Mouse (Mus musculus): ENCODE measurements at regions not wholly inside any gene's neighbourhood (a gene's known extent, or its start where the extent isn't known, plus 50 kb on each side); places are given as distances from the start of the nearest gene placed in this dataset.

GRCm38 (mm10) chr9:120811522-120811921 lies 117.5 kb upstream of the Ctnnb1 start:
- DNase-seq (ENCODE audit: low spot score) = no peak

- DNase-seq (ENCODE audit: low spot score) = no peak
Measured at GRCm38 (mm10) chr9:120812667-120813210, 116.3 kb upstream of the Ctnnb1 start.

GRCm38 (mm10) chr9:120814286-120814685 lies 114.7 kb upstream of the Ctnnb1 start:
- DNase-seq (ENCODE audit: low spot score) = no peak

GRCm38 (mm10) chr9:120818726-120819317 lies 110.2 kb upstream of the Ctnnb1 start:
- DNase-seq (ENCODE audit: low spot score) = peak; percentile 27

GRCm38 (mm10) chr9:120820892-120821291 lies 108.1 kb upstream of the Ctnnb1 start:
- DNase-seq (ENCODE audit: low spot score) = no peak

- no peak for DNase-seq (ENCODE audit: low spot score)
Measured at GRCm38 (mm10) chr9:120823397-120823796, 105.6 kb upstream of the Ctnnb1 start.

- DNase-seq (ENCODE audit: low spot score) = no peak
Measured at GRCm38 (mm10) chr9:120826266-120826665, 102.8 kb upstream of the Ctnnb1 start.

- no peak for DNase-seq (ENCODE audit: low spot score)
Measured at GRCm38 (mm10) chr9:120830526-120830925, 98.5 kb upstream of the Ctnnb1 start.

GRCm38 (mm10) chr9:120834166-120834565 lies 94.8 kb upstream of the Ctnnb1 start:
- no peak for DNase-seq (ENCODE audit: low spot score)

- DNase-seq (ENCODE audit: low spot score) = no peak
Measured at GRCm38 (mm10) chr9:120835621-120836020, 93.4 kb upstream of the Ctnnb1 start.

GRCm38 (mm10) chr9:120837431-120838150 lies 91.4 kb upstream of the Ctnnb1 start:
- no peak for DNase-seq (ENCODE audit: low spot score)

GRCm38 (mm10) chr9:120843753-120844152 lies 85.3 kb upstream of the Ctnnb1 start:
- peak; percentile 12 for DNase-seq (ENCODE audit: low spot score)

GRCm38 (mm10) chr9:120845538-120845937 lies 83.5 kb upstream of the Ctnnb1 start:
- no peak for DNase-seq (ENCODE audit: low spot score)

GRCm38 (mm10) chr9:120847649-120848048 lies 81.4 kb upstream of the Ctnnb1 start:
- DNase-seq (ENCODE audit: low spot score) = no peak

- no peak for DNase-seq (ENCODE audit: low spot score)
Measured at GRCm38 (mm10) chr9:120848962-120849361, 80.1 kb upstream of the Ctnnb1 start.

GRCm38 (mm10) chr9:120850092-120850491 lies 78.9 kb upstream of the Ctnnb1 start:
- DNase-seq (ENCODE audit: low spot score) = no peak

- no peak for DNase-seq (ENCODE audit: low spot score)
Measured at GRCm38 (mm10) chr9:120851914-120852313, 77.1 kb upstream of the Ctnnb1 start.

- DNase-seq (ENCODE audit: low spot score) = no peak
Measured at GRCm38 (mm10) chr9:120852572-120852971, 76.4 kb upstream of the Ctnnb1 start.

GRCm38 (mm10) chr9:120853032-120853597 lies 75.9 kb upstream of the Ctnnb1 start:
- DNase-seq (ENCODE audit: low spot score) = peak; percentile 36

- DNase-seq (ENCODE audit: low spot score) = no peak
Measured at GRCm38 (mm10) chr9:120854351-120854750, 74.7 kb upstream of the Ctnnb1 start.

- DNase-seq (ENCODE audit: low spot score) = no peak
Measured at GRCm38 (mm10) chr9:120855293-120856050, 73.5 kb upstream of the Ctnnb1 start.

- DNase-seq (ENCODE audit: low spot score) = no peak
Measured at GRCm38 (mm10) chr9:120857849-120858510, 71.0 kb upstream of the Ctnnb1 start.
